ENCODE assay signal across 18 mouse cellular contexts in genomic region chr8:64832581-64833135, GRCm38 (mm10). TPM values are rescaled to one million over a fixed set of nuclear protein-coding genes. Genes with fewer than 3 reads are reported as not detected.
DNase-seq lines count a peak whose midpoint lies in the region; ATAC-seq and TF ChIP-seq lines count a peak whose summit lies in the region.
"Had no signal": no experiment of that assay in that cellular context is flagged by ENCODE, and none has a peak within 500 bp of the region (broad histone marks: within the 10 kb centered on the region; RNA-seq: fewer than 3 reads in every experiment).

No protein-coding gene starts in this region.

- H3K27ac ChIP-seq in forebrain, embryonic 13.5 days = peak overlapping the region; percentile 25; the same call in 1 of the 2 replicates
- H3K27ac ChIP-seq in forebrain, postnatal 0 days (ENCODE audit: low read depth, low read length) = no peak overlapping the region
- peak overlapping the region; percentile 64 for H3K27ac ChIP-seq in kidney, embryonic 16.5 days (ENCODE audit: low read length)
- peak overlapping the region; percentile 35; the same call in 1 of the 2 replicates for H3K27ac ChIP-seq in hindbrain, embryonic 13.5 days
- H3K27ac ChIP-seq: embryonic facial prominence, embryonic 12.5 days; midbrain, embryonic 10.5 days had no signal

- no peak for DNase-seq in forebrain, postnatal 0 days
- no peak for DNase-seq in kidney, postnatal 36 days
- peak; percentile 39 for DNase-seq in ES-CJ7 (ENCODE audit: low read depth, low spot score)
- DNase-seq in testis, postnatal 14 days (ENCODE audit: low spot score) = no peak
- no peak for DNase-seq in lung, postnatal 4 days
- DNase-seq: adrenal gland, adult 2 months; cerebellum, adult 11-12 months; heart, postnatal 4 days; lung, embryonic 14.5 days had no signal

- no peak overlapping the region for H3K4me2 ChIP-seq in forebrain, embryonic 13.5 days
- H3K4me2 ChIP-seq in forebrain, postnatal 0 days (ENCODE audit: low read depth) = no peak overlapping the region
- H3K4me2 ChIP-seq in kidney, embryonic 16.5 days (replicated peaks; ENCODE audit: low read depth, low read length) = no peak overlapping the region
- H3K4me2 ChIP-seq in hindbrain, embryonic 13.5 days = no peak overlapping the region
- H3K4me2 ChIP-seq: embryonic facial prominence, embryonic 12.5 days; heart, embryonic 12.5 days; lung, embryonic 14.5 days had no signal

- H3K27me3 ChIP-seq in forebrain, embryonic 13.5 days = no peaks in the 10 kb centered on the region
- no peaks in the 10 kb centered on the region for H3K27me3 ChIP-seq in forebrain, postnatal 0 days (ENCODE audit: insufficient read depth, low read length)
- H3K27me3 ChIP-seq in kidney, embryonic 16.5 days (ENCODE audit: insufficient read depth, low read length) = no peaks in the 10 kb centered on the region
- H3K27me3 ChIP-seq in hindbrain, embryonic 13.5 days = no peaks in the 10 kb centered on the region
- H3K27me3 ChIP-seq: embryonic facial prominence, embryonic 12.5 days; heart, embryonic 12.5 days; Patski had no signal

- H3K4me3 ChIP-seq in forebrain, embryonic 13.5 days = no peak overlapping the region
- H3K4me3 ChIP-seq in forebrain, postnatal 0 days (ENCODE audit: low read depth, low read length) = no peak overlapping the region
- H3K4me3 ChIP-seq in kidney, embryonic 16.5 days (ENCODE audit: low read length) = no peak overlapping the region
- H3K4me3 ChIP-seq in hindbrain, embryonic 13.5 days = no peak overlapping the region
- H3K4me3 ChIP-seq: embryonic facial prominence, embryonic 12.5 days; heart, embryonic 12.5 days; midbrain, embryonic 10.5 days; myocyte had no signal

- peaks cover 30% of the 10 kb centered on the region for H3K4me1 ChIP-seq in forebrain, embryonic 13.5 days
- H3K4me1 ChIP-seq in forebrain, postnatal 0 days (ENCODE audit: insufficient read depth) = no peaks in the 10 kb centered on the region
- peaks cover 30% of the 10 kb centered on the region for H3K4me1 ChIP-seq in kidney, embryonic 16.5 days (ENCODE audit: insufficient read depth, low read length)
- H3K4me1 ChIP-seq in hindbrain, embryonic 13.5 days (replicated peaks) = peaks cover 38% of the 10 kb centered on the region

- 45% methylated on average over 13 of the region's 13 CpGs for WGBS in forebrain, embryonic 13.5 days
- WGBS in forebrain, postnatal 0 days = 57% methylated on average over 13 of the region's 13 CpGs
- WGBS in kidney, embryonic 16.5 days = 55% methylated on average over 13 of the region's 13 CpGs
- 57% methylated on average over 13 of the region's 13 CpGs for WGBS in hindbrain, embryonic 13.5 days

- H3K36me3 ChIP-seq in forebrain, embryonic 13.5 days (ENCODE audit: poor library complexity, severe bottlenecking) = peaks cover 17% of the 10 kb centered on the region
- H3K36me3 ChIP-seq in forebrain, postnatal 0 days (ENCODE audit: insufficient read depth) = peaks cover 18% of the 10 kb centered on the region; the same call in 1 of the 2 replicates
- peaks cover 9% of the 10 kb centered on the region; the same call in 1 of the 2 replicates for H3K36me3 ChIP-seq in kidney, embryonic 16.5 days (ENCODE audit: insufficient read depth, low read length)
- H3K36me3 ChIP-seq in hindbrain, embryonic 13.5 days = peaks cover 25% of the 10 kb centered on the region

- H3K9ac ChIP-seq in forebrain, embryonic 13.5 days = no peak overlapping the region
- no peak overlapping the region for H3K9ac ChIP-seq in forebrain, postnatal 0 days
- no peak overlapping the region for H3K9ac ChIP-seq in kidney, embryonic 16.5 days (replicated peaks; ENCODE audit: low read length)
- no peak overlapping the region for H3K9ac ChIP-seq in hindbrain, embryonic 13.5 days
- H3K9ac ChIP-seq: embryonic facial prominence, embryonic 12.5 days; heart, embryonic 12.5 days; lung, embryonic 14.5 days had no signal

- no peak for ATAC-seq in forebrain, embryonic 13.5 days
- ATAC-seq in forebrain, postnatal 0 days = no peak
- peak; percentile 47; the same call in 1 of the 2 replicates for ATAC-seq in kidney, embryonic 16.5 days (ENCODE audit: low FRiP score, low TSS enrichment)
- ATAC-seq in hindbrain, embryonic 13.5 days (ENCODE audit: low FRiP score) = no peak
- ATAC-seq: intestine, postnatal 0 days; Patski had no signal

- no peaks in the 10 kb centered on the region for H3K9me3 ChIP-seq in forebrain, embryonic 13.5 days (replicated peaks)
- H3K9me3 ChIP-seq in forebrain, postnatal 0 days (ENCODE audit: low read length) = no peaks in the 10 kb centered on the region
- H3K9me3 ChIP-seq in kidney, embryonic 16.5 days (ENCODE audit: low read length) = no peaks in the 10 kb centered on the region
- H3K9me3 ChIP-seq in hindbrain, embryonic 13.5 days = no peaks in the 10 kb centered on the region
- H3K9me3 ChIP-seq: embryonic facial prominence, embryonic 12.5 days; heart, embryonic 12.5 days; midbrain, embryonic 10.5 days had no signal

- TF ChIP-seq CTCF in forebrain, postnatal 0 days (IDR thresholded peaks at IDR 0.05; ENCODE audit: low read depth) = no peak

RNA-seq across cellular contexts. Expression of gene Klhl2, which starts 17.2 kb away (rescaled TPM):
- polyA plus RNA-seq in forebrain, embryonic 13.5 days (2015; fragmentation: Nextera tagmentation; extraction: Ambion mirVana) = 12.5 and 13.9 TPM in 2 replicates
- total RNA-seq in forebrain, postnatal 0 days (2014; rRNA removed) = 70.5 and 78.2 TPM in 2 replicates
- polyA plus RNA-seq in forebrain, postnatal 0 days (2015; fragmentation: Nextera tagmentation; extraction: Ambion mirVana) = 31.8 and 43.6 TPM in 2 replicates
- 6.7 and 6.9 TPM in 2 replicates for polyA plus RNA-seq in kidney, embryonic 16.5 days (2015; fragmentation: Nextera tagmentation; extraction: Ambion mirVana)
- polyA plus RNA-seq in hindbrain, embryonic 13.5 days (2015; fragmentation: Nextera tagmentation; extraction: Ambion mirVana) = 18.8 and 23.3 TPM in 2 replicates
